Mouse (Mus musculus) embryo, embryonic 11 days (tissue): ENCODE data around the gene Ppm1l.
A peak's percentile ranks its signal among the peaks of the same experiment; 100 is the strongest.

Source experiments
- DNase-seq: peaks from one replicate; pipeline ENCODE4 v3.0.0-alpha.2; 2015

Gene Ppm1l

GRCm38 (mm10) chr3:69502527-69502926 is 185.9 kb downstream of the Ppm1l start:
- DNase-seq: no peak

DNA sequence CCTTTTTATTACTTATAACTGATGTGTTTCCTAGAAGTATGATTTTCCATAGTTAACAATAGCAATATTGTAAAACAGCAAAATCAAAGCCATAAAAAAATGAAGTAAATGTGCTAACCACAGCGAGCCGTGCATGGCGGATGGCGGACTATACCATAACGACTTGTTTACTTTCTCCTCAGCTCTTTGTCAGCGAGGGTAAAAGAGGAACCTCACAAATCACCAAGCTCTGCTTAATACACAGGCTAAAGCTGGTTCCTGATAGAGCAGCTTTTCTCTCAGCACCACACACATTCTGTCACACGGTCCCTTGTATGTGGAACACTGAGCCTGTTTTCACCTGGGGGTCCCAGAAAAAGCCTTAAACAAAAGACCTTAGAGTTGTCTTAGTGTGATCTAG is 188.4 kb downstream of the Ppm1l start:
- no peak for DNase-seq

GRCm38 (mm10) chr3:69506352-69506751 is 189.7 kb downstream of the Ppm1l start:
- no peak for DNase-seq

DNA sequence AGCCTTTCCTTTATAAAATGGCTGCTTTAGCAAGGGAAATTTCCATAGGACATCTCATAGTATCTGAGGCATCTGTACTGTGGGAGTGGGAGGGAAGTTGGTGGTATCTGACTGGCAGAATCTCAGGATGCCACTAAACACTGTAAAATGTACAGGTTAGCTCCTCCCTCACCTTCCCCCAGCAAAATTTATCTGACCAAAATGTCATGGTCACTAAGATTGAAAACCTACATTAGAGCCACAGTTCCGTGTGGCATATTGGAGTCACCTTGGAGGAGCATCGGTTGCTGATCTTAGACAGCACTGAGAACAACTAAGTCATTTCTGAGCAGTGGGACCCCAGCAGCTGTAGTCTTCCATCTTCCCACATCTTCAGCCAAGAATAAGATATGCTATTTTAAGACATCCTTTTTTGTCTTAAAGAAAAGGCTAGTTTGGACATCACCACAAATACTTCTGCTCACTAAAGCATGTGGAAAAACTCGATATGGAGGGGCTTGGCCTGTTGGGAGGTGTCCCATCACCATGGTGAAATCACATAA is 192.8 kb downstream of the Ppm1l start:
- DNase-seq: no peak

- DNase-seq: peak; percentile 42
These were observed 195.2 kb downstream of the Ppm1l start for GRCm38 (mm10) chr3:69511881-69512280.

DNA sequence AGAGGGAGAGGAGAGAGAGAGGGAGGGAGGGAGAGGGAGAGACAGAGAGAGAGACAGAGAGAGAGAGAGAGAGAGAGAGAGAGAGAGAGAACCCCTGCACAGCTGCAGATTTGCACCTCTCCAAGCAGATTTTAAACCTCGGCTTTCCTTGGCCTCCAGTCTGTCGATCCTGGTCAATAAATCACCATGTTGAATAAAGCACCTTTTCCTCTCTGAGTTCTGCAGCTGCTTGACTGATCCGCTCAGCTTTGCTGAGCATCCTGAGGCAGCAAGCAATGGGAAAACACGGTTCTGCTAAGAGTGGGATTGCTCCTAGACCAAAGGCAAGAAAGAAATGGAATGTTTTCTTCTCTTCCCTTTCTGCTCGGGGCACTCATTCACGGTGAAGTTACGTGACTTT is 195.7 kb downstream of the Ppm1l start:
- DNase-seq: no peak

- no peak for DNase-seq
These were observed 199.2 kb downstream of the Ppm1l start for GRCm38 (mm10) chr3:69515730-69516350.

GRCm38 (mm10) chr3:69519188-69519587 is 202.5 kb downstream of the Ppm1l start:
- no peak for DNase-seq

DNA sequence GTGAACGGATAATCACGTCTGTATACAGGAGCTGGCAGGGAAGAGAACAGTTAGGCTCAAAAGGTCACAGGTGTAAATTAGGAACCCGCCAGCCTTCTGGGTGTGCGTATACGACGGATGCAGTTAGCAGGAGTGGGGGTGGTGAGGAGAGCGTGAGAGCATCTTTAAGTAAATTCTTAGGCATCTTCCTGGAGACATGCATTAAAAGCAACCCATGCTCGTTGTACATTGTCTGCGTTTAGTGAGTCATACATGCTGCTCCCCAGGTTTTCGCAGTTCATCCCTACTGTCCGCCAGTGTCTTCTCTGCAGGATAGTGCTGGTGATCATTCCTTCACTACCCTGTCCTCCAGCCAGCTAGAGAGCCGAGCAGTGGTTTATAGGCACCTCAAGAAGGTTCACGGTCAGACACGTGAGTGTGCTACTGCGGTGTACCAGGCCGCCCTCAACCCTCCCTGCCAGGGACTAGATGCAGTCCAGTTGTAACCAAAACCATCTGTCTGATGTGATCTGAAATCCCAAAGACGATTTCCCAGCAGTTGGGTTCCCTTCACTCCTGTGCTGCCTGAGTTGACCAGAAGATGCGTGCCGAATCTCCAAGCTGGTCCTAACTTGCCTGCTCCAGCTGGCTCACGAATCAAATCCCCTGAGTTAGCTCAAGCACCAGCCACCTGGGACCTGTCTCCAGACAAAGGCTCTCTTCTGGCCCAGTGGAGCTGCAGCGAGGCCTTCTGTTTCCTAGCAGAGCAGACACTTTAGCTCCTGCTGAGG is 203.3 kb downstream of the Ppm1l start:
- DNase-seq: peak; percentile 53

DNA sequence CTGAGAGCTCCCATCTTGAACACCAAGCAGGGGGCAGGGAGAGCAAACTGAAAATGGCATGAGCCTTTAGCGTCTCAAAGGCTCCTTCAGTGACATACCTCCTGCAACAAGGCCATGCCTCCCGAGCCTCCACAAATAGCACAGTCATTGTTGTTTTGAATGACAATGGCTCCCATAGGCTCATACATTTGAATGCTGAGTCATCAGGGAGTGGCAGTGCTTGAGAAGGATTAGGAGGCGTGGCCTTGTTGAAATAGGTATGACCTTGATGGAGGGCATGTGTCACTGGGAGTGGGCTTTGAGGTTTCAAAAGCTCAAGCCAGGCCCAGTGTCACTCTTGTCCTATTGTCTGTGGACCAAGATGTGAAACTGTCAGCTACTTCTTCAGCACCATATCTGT is 205.6 kb downstream of the Ppm1l start:
- no peak for DNase-seq

- no peak for DNase-seq
These were observed 207.9 kb downstream of the Ppm1l start for GRCm38 (mm10) chr3:69524356-69525071.

DNA sequence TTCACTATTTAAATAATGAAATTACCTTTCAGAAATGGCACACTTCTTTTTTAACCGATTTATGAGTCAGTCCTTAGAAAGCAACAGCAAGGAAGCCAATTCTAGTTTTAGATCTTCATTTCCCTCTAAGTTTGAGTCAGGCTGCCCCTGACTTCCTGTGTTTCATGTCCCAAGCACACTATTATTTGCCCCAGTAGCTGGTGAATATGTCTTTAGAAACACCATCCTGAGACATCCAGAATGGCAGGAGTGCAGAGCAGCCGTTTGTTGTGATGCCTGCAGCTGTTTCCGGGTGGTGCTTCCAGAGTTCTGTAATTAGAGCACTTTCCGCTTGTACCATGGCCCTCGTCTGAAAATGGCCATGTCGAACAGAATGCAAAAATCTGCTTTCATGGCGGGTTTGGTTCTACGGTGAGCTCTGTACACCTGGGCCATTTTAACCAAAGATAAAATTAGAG is 208.4 kb downstream of the Ppm1l start:
- DNase-seq: no peak

DNA sequence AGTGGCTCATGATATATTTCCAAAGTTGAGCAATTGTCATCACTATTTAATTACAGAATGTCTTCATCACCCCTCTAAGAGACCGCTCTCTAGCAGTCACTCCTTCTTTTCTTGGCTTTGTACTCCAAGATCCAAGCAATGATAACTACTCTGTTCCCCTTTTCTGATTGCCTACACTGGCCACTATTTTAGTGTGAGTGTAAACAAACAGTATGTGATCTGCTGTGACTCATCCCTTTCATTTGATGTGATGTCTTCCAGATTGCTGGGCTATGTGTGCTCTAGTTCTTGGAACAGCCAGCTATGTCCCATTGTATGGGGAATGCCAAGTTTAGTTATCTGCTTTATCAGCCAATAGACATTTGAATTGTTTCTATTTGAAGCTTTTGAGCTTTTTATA is 210.7 kb downstream of the Ppm1l start:
- DNase-seq: no peak

GRCm38 (mm10) chr3:69529576-69529975 is 212.9 kb downstream of the Ppm1l start:
- DNase-seq: no peak

DNA sequence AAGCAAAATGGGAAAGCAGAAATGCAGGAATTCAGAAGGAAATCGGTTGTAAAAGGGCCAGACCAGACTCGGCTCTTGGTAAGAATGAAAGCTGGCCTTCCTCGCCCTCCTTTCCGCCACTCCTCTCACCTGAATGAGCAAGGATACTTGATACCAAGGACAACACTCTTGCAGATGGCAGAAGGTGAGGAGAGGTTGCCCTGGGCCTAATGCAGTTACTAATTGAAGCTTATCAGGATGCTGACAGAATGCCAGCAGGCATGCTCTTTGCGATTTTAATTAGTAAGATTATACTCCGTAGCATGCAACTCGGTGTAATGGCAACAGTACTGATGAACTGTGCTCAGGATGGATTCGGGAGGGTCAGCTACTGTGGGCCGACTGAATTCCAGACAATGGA is 214.8 kb downstream of the Ppm1l start:
- no peak for DNase-seq

- DNase-seq: no peak
These were observed 216.0 kb downstream of the Ppm1l start for GRCm38 (mm10) chr3:69532687-69533086.

- DNase-seq: no peak
These were observed 218.8 kb downstream of the Ppm1l start for GRCm38 (mm10) chr3:69535486-69535885.

DNA sequence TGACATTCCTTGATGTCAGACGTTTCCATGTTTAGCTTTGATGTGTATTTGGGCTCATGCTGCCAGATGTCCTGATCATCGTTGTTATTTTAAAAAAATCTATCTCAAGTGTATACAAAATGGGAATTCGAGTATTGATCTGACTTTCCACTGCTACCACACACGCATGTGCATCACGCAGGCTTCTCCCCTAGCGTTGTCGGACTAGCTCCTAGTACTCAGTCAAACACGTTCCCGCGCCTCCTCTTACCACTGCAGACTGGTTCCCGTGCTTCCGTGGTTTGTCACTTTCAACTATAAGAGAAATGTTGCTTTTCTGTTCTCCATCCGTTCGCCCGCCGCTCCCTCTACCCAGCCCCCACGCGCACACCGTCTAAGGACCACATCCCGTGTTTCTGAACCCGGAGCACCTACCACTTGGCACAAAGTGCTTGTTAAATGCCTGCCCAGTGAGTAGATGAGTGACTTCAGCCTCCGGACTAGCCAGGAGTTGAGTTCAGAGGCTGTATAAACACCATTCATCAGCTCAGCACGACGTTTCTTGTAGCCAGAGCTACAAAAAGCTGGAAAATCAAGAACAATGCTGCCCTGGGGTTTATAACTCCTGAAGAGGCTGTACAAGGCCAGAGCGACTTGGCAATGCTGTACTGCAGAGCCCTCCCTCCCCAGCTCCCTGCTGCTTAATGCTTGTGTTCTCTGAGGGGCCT is 219.4 kb downstream of the Ppm1l start:
- DNase-seq: peak; percentile 68

GRCm38 (mm10) chr3:69542962-69543361 is 226.3 kb downstream of the Ppm1l start:
- DNase-seq: no peak

DNA sequence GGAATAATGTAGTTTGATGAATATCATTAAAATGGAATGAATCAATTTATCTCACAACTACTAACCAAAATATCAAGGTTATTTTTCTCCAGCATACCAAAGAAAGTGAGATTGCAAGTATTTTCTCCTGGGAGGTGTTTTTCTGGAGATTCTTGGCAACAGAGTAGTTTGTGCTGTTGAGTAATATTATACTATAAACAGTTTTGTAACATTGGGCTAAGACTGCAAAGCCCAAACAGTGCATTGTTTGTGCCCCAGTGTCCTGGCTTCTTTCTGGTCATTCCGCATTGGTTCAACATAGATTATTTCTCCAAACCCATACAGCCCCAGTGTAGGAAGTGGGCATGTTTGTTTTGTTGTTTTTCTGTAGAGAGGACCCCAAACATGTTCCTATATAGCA is 227.1 kb downstream of the Ppm1l start:
- no peak for DNase-seq

DNA sequence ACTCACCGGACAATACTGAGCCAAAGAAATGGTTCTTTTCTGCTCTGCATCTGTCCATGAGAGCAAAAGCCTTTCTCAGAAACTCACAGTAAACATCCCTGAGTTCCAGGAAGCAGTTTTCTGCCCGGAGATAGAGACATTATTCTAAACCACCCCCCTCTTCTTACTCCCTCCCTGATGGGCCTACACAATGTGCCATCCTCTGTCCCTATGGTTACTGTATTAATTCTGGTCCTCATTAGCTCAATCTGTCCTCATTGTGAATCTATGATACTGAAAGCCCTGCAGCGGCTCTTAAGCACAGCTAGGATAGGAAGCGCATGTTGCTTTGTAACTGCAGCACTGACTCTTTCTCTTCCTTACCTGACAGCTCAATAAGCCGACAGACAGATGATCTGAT is 228.4 kb downstream of the Ppm1l start:
- DNase-seq: no peak

DNA sequence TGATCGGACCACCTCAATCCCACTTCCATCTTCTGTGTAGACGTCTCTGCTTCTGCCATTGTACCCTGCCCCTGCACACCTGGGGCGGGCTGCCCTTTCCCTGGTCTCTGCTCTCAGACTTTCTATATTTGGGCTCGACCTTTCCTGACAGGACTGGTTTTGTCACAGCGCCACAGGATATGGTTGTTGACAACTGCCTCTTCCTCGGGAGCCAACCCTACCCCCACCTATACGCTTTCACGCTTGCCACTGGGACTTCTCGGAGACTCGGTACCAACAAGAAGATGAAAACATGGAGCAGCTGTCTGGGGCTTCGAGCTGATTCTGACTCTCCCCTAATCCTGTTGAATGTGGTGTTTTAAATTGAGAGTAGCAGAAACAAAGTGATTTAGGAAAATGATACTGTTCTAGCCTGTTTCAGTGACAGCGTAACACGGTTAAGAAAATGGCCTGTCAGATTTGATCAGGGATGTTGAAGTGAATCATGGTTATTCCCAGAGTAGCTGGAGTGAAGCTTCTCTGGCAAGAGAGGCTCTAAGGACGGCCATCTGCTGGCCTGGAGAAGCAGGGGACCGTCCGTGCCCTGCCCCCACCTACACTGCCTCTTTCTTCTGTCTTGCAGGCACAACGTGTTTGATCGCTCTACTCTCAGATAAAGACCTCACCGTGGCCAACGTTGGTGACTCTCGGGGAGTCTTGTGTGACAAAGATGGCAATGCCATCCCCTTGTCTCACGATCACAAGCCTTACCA is 232.2 kb downstream of the Ppm1l start:
- no peak for DNase-seq
